Comparison of ENCODE assay signal across 24 mouse cellular contexts in genomic region chr8:47915521-47915920, GRCm38 (mm10).
A peak's percentile ranks its signal among the peaks of the same experiment; 100 is the strongest.
DNase-seq lines count a peak whose midpoint lies in the region; ATAC-seq and TF ChIP-seq lines count a peak whose summit lies in the region.
"Had no signal": no experiment of that assay in that cellular context is flagged by ENCODE, and none has a peak within 500 bp of the region (broad histone marks: within the 10 kb centered on the region; RNA-seq: fewer than 3 reads in every experiment).

No protein-coding gene starts in this region.

- intact Hi-C loops in left cerebral cortex, postnatal 4 days (cut with DNase I) = no loop called here

- H3K4me2 ChIP-seq in heart, embryonic 12.5 days = no peak overlapping the region
- H3K4me2 ChIP-seq in kidney, postnatal 0 days (ENCODE audit: low read length) = no peak overlapping the region
- H3K4me2 ChIP-seq: forebrain, embryonic 13.5 days; heart, embryonic 15.5 days; limb, embryonic 15.5 days; midbrain, embryonic 12.5 days had no signal

- H3K36me3 ChIP-seq in heart, embryonic 12.5 days = peaks cover 20% of the 10 kb centered on the region
- H3K36me3 ChIP-seq in kidney, postnatal 0 days (ENCODE audit: insufficient read depth, low read length) = peaks cover 8% of the 10 kb centered on the region; the same call in 1 of the 2 replicates

- H3K4me3 ChIP-seq in heart, embryonic 12.5 days = no peak overlapping the region
- no peak overlapping the region for H3K4me3 ChIP-seq in kidney, postnatal 0 days (replicated peaks; ENCODE audit: low read depth, low read length)
- H3K4me3 ChIP-seq: forebrain, embryonic 13.5 days; heart, embryonic 15.5 days; left cerebral cortex, adult 2 months; limb, embryonic 15.5 days; midbrain, embryonic 12.5 days had no signal

- no peak for TF ChIP-seq CTCF in kidney, postnatal 0 days (IDR thresholded peaks at IDR 0.05; ENCODE audit: low read depth)

- WGBS in heart, embryonic 12.5 days = 80% methylated on average over 2 of the region's 2 CpGs
- WGBS in kidney, postnatal 0 days = 66% methylated on average over 2 of the region's 2 CpGs

- no peak for ATAC-seq in heart, embryonic 12.5 days (ENCODE audit: insufficient number of reproducible peaks, low FRiP score)
- ATAC-seq in kidney, postnatal 0 days (replicated peaks; ENCODE audit: low FRiP score, low read depth) = no peak
- ATAC-seq: forebrain, embryonic 13.5 days had no signal

- H3K4me1 ChIP-seq in heart, embryonic 12.5 days (replicated peaks) = peaks cover 15% of the 10 kb centered on the region; the same call in 1 of the 2 replicates
- peaks cover 19% of the 10 kb centered on the region; the same call in 1 of the 2 replicates for H3K4me1 ChIP-seq in kidney, postnatal 0 days (replicated peaks; ENCODE audit: insufficient read depth, low read length)
- H3K4me1 ChIP-seq: forebrain, embryonic 13.5 days; midbrain, embryonic 12.5 days had no signal

- no peaks in the 10 kb centered on the region for H3K27me3 ChIP-seq in heart, embryonic 12.5 days (replicated peaks)
- H3K27me3 ChIP-seq in kidney, postnatal 0 days (ENCODE audit: insufficient read depth, low read length) = no peaks in the 10 kb centered on the region
- H3K27me3 ChIP-seq: CH12.LX; forebrain, embryonic 13.5 days; heart, embryonic 15.5 days; limb, embryonic 15.5 days; midbrain, embryonic 12.5 days had no signal

- H3K9me3 ChIP-seq in heart, embryonic 12.5 days (replicated peaks) = peaks cover 3% of the 10 kb centered on the region; the same call in 1 of the 2 replicates
- no peaks in the 10 kb centered on the region for H3K9me3 ChIP-seq in kidney, postnatal 0 days (replicated peaks; ENCODE audit: low read length)
- H3K9me3 ChIP-seq: forebrain, embryonic 13.5 days; heart, embryonic 15.5 days; limb, embryonic 15.5 days; midbrain, embryonic 12.5 days had no signal

- DNase-seq in heart, adult 8-10 months (ENCODE audit: low spot score) = peak; percentile 31
- no peak for DNase-seq in kidney, postnatal 0 days (ENCODE audit: low spot score)
- DNase-seq in kidney, adult 8-10 months = no peak
- peak; percentile 51 for DNase-seq in lung, postnatal 36 days
- DNase-seq in lung, adult 18-20 months = no peak
- peak; percentile 46 for DNase-seq in R1 (ENCODE audit: low read depth, low spot score)
- no peak for DNase-seq in left cerebral cortex, postnatal 4 days
- DNase-seq: adrenal gland, postnatal 25 days; B cell, adult 2 months; cerebellum, adult 8-10 months; kidney, adult 18-20 months; kidney, postnatal 4 days; layer of hippocampus, adult 9-11 months; lung, adult 2 months; thymus, adult 2 months; thymus, postnatal 4 days had no signal

- H3K27ac ChIP-seq in heart, embryonic 12.5 days (ENCODE audit: poor library complexity, severe bottlenecking) = no peak overlapping the region
- peak overlapping the region; percentile 52 for H3K27ac ChIP-seq in kidney, postnatal 0 days
- H3K27ac ChIP-seq: forebrain, embryonic 13.5 days; heart, embryonic 15.5 days; left cerebral cortex, adult 2 months; limb, embryonic 15.5 days; midbrain, embryonic 12.5 days; stomach, postnatal 0 days had no signal

- H3K9ac ChIP-seq in heart, embryonic 12.5 days = no peak overlapping the region
- no peak overlapping the region for H3K9ac ChIP-seq in kidney, postnatal 0 days (ENCODE audit: low read depth, low read length)
- H3K9ac ChIP-seq: forebrain, embryonic 13.5 days; heart, embryonic 15.5 days; limb, embryonic 15.5 days; midbrain, embryonic 12.5 days had no signal

Comparison
In these comparisons a context has a peak if more than half of its experiments do, and no peak if none do; other contexts are left out.
1. DNase-seq: peak in heart, adult 8-10 months (single experiment), lung, postnatal 36 days (single experiment) and R1 (single experiment); none in kidney, postnatal 0 days (single experiment), kidney, adult 8-10 months (0 of 2), lung, adult 18-20 months (0 of 2) and left cerebral cortex, postnatal 4 days (single experiment).